Mouse (Mus musculus) cerebellum, adult 11-12 months (tissue): ENCODE results near the gene Pitpnm2.
A peak's percentile ranks its signal among the peaks of the same experiment; 100 is the strongest.
"Not testable (repeated sequence)": the region's sequence is repeated elsewhere in the genome, so short reads cannot be mapped to it uniquely, and the experiment has no call there.

Experiments used
- DNase-seq: peaks from one replicate; pipeline ENCODE4 v3.0.0; 2022

The Pitpnm2 gene

DNA sequence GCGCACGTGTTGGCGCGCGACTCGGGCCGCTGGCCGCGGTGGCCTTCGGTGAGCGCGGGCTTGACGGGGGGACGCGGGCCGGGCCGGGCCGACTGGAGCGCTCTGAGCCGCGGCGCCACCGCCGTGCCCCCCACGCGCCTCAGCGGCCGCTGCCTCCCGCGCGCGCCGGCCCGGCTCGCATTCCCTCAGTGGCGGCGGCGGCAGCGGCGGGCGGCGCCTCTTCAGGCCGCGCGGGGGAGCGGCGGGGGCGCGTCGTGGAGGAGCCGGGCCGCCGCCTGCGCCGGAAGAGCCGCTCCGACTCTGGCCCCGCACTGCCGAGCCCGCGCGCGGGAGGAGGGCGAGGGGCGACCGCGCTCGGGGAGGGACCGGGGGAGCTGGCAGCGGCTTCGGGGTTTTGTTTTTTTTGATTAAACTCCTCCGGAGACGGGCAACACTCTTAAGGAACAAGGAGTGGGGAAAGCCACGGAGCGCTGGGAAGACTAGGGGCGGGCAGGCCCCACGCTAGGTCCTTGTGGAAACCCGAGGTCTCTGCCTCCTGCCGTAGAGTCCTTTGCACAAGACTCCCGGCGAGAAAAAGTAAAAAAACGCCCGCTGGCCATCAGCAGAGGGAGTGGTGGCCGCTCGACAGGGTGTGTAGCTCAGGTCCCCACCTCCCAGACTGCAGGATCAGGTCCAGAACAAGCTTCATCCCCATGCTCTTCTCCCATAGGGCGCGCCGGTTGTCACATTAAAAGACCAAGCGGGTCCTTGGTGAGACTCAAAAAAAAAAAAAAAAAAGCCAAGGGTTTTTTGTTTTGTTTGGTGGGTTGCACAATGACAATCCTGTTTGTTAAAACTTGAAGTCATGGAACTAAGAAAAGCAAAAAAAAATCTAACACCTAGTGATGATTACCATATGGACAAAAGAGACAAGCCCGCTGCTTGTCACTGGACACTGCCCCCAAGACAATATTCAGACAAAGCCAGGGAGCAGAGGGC lies at the start of gene Pitpnm2:
Pitpnm2 (minus strand) TSS at position 147 of the 978 bp plus-strand sequence.
- peak; percentile 53 for DNase-seq

DNA sequence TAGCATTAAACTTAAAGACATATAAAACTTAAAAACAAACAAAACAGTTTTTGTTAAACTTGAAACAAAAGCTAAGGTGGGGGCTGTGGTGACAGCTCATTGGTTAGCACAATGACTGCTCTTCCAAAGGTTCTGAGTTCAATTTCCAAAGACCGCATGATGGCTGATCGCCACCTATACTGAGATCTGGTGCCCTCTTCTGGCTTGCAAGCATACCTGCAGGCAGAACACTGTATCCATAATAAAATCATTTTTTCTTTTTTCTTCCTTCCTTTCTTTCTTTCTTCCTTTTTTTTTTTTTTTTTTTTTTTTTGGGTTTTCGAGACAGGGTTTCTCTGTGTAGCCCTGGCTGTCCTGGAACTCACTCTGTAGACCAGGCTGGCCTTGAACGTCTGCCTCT lies 49.7 kb upstream of the Pitpnm2 start:
- DNase-seq: not testable (repeated sequence)

DNA sequence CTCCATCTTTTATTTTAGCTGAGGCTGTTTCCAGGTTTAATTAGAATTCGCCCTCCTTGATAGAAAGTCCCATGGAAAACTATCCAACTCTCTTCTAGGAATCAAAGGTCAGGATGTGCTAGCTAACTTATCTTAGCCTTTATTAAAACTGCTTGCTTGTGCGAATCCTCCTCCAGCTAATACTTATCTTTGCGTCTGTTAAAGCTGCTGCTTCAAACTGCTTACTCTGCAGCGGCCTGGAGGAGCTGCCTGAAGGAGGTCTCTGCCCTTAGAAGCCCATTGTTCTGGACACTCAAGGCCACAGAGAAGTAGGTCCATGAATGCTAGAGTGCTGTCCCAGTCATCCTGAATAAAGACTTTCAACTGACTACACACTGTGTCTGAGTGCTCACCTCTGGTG lies 46.9 kb upstream of the Pitpnm2 start:
- DNase-seq: no peak

DNA sequence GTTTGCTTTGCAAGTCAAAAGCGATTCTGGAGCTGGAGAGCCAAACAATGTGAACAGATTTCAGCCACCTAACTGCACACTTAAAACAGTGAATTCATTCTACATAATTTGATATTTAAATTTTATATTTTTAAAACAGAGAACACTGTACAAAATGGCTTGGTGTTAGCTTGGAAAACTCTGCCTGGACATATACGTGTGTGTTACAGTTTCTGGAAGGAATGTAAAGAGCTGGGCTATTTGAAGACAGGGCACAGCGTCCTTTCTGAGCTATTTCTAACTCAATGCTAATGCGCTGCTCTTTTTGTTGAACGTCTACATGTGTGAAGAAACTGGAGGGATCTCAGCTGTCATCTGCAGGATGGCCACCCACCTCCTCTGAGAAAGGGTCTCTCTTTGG lies 44.4 kb upstream of the Pitpnm2 start:
- DNase-seq: no peak

DNA sequence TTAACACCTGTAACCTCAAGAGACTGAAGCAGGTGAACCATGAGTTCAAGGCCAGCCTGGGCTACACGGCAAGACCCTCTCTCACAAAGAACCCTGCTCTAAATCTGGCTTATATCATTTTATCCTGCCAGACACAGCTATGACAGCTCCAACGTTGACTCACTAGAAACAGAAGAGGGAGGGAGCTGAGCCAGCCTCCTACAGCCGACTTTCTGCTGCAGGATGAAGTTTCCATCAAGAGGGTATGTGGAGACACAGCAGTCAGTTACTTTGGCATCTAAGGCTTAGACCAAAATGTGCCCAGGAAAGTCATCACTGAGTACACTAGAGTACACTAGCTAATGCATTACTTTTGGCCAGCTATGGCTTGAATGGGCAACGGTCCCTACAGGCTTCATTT lies 40.7 kb upstream of the Pitpnm2 start:
- DNase-seq: no peak

DNA sequence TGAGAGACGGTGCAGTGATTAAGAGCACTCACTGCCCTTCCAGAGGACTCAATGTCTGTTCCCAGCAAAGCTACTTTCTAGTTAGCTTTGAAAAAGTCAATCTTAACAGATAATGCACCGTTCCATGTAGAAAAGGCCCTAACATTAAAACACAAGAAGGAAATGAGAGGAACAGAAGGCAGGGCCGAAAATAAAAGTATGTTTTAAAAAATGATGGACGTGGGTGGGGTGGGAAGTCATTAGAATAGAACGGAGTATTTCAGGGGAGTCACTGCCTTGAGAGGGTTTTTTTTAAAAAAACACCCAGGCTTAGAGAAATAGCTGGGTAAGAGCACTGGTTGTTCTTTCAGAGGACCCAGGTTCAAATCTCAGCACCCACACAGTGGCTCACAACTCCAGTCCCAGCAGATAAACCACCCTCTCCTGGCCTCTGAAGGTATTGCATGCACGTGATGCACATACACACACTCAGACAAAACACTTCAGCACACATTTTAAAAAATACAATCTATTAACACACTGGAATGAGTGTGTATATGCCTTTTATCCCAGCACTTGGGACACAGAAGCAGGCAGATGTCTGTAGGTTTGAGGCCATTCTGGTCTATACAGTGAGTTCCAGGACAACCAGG lies 38.2 kb upstream of the Pitpnm2 start:
- DNase-seq: no peak

DNA sequence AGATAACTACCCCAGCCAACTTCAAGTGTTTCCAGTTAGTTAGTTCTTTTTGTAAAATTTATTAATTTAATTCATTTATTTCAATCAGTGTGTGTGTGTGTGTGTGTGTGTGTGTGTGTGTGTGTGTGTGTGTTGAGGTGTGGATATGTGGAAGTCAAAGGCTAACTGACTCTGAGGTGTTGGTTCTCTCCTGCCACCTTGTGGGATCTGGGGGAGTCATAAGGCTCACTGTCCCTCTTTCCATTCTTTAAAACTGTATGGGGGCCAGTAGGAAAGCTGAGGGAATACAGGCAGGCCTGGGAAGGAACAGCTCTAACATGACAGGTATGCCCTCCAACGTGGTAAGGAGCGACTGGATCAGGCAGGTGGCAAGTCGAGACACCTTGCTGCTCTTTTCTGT lies 34.8 kb upstream of the Pitpnm2 start:
- DNase-seq: no peak

DNA sequence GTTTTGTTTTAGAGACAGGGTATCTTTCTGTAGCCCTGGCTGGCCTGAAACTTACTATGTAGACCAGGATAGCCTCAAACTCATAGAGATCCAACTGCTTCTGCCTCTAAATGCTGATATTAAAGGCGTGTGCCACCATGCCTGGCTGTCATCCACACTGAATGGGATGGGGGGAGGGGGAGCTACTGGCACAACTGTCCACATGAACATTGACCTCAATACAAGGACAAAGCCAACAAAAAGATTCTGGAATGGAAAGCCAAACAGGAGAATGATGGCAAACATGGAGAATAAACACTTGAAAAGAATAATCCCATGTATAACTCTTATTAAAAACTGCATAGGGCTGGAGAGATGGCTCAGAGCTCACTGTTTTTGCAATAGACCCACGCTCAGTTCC lies 33.3 kb upstream of the Pitpnm2 start:
- no peak for DNase-seq

DNA sequence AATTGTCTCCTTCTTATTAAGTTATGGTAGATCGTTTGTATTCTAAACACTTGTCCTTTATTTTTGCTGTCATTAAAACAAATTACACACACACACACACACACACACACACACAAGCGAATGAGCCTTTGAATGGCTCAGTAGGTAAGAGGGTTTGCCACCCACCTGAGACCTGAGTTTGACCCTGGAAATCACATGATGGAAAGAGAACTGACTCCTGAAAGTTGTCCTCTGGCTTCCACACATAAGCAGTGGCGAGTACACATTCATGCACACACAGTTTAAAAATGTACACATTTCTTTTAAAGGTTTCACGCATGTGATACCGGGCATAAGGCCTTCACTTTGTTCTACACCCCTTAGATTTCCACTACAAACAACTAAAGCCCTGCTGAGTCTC lies 20.7 kb upstream of the Pitpnm2 start:
- DNase-seq: no peak

DNA sequence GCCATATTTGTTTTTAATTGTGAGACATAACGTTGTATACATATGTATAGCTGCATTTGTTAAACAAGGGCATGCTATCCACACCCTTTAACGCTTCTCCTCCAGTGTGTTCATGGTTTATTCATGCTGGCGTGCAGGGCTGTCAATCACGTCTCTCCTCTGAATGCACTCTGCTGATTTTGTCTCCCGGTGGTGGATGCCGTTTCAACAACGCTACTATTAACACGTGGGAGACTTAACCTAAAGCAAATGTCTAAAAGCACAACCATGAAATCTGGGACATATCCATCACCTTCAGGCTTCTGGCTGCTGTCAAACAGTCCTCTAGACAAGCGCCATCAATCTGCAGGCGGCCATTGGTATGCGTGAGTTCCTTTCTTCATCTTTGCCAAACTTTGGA lies 20.1 kb upstream of the Pitpnm2 start:
- no peak for DNase-seq

DNA sequence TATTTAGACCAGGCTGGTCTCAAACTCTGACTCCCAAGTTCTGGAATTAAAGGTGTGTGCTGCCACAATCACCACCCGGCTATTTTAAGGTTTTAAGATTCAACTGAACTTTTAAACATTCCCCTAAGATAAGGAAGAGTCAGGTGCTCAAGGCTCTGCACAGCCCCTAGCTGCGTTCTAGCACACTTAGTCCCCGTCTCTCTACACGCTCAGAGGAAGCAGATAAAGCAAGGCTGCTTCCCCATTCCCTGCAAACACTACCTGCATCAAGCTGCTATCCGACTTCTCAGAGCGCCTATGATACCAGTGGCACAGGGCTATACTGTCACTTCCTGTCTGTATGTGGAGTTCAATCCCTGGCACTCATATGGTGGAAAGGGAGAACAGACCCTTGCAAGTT lies 18.1 kb upstream of the Pitpnm2 start:
- DNase-seq: no peak

DNA sequence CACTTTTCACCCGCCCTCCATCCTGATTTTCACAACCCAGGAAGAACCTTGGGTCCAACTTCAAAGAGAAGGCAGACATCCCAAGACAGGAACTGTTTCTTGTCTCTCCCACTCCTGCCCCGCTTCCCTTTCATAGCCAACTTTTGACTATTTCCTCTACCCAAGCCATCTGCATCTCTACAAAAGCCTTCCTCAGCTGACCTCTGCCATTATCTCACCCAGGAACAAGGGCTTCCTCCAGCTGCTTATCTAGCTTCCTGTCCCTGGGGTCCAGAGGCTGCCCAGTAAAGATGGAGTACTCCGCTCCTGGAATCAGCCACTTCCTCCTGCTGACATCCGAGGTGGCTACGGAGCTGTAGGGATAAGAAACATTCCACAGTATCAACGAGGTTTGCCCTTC lies 17.3 kb upstream of the Pitpnm2 start:
- DNase-seq: no peak

DNA sequence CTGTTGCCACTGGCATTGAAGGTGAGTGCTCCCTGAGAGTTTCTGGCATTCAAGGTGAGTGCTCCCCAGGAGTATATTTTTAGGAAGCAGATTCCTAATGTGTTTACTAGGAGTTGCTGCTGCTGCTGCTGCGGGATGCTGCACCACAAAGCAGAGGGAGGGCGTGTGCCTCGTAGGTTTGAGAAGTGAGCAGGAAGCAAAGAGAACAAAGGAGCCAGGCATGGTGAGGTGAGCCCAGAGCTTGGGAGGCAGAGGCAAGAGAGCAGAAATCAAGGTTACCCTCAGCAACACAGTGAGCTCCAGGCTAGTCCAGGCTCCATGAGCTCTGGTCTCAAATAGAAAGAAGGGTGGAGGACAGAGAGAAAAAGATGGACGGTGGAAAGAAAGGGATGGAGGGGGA lies 13.7 kb upstream of the Pitpnm2 start:
- DNase-seq: no peak

DNA sequence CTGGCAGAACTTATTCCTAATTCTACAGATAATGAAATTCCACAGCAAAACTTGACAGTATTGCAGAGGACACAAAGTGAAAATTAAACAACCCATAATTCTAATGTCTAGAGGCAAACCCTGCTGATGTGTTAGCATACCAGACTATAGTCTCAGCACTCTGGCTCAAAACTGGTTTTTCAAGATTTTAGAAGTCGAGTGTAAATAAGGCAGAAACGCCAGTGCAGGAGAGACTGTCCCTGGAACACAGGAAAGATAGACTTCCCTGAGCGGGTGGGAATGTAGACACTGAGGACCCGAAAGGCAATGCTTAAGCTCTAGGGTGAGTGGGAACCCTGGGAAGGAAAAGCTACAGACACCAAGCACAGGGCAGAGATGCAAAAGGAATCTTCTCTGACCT lies 12.5 kb upstream of the Pitpnm2 start:
- DNase-seq: no peak

DNA sequence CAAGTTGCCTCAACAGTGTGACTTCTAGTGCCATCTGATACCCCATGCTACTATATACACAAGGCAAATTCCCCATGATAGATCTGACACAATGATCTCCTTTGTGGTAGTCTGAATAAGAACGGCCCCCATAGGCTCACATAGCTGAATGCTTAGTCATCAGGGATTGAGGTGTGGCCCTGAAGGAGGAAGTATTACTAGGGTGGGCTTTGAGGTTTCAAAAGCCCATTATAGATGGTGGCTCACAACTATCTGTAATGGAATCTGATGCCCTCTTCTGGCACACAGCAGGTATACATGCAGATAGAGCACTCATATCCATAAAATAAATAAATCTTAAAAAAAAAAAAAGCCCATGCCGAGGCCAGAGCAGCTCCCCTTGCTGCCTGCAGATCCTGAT lies 9.6 kb upstream of the Pitpnm2 start:
- DNase-seq: no peak

DNA sequence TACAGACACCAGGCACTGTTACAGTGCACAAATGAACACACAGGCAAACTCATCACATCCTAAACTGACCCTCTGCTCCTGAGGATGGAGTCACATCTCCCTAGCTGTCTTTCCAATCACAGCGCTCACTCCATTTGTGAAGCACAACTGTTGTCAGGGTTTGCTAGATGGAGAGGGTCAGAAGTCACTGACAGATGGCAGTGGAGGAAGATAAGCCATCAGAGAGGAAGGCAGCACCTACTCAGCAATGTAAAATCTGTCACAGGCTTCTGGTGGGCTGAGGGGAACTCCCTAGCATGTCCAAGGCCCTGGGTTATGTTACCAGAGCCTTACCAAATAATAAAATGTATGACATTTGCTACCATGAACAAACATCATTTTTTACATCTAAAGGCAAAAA lies 8.5 kb upstream of the Pitpnm2 start:
- DNase-seq: no peak

DNA sequence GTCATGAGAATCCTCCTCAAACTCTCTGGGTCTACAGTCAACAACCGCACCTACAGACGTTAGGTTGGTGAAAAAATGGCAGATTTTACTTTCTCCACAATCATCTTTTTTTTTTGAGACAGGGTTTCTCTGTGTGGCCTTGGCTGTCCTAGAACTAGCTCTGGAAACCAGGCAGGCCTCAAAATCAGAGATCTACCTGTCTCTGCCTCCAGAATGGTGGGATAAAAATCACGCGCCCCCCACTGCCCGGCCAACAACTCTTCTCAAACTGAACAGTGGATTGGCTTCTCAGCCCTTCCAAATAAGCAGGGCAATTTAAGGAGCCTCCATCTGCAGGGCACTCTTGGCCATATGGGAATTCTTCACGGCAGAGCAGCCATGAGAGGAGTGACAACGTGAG lies 5.6 kb upstream of the Pitpnm2 start:
- no peak for DNase-seq

DNA sequence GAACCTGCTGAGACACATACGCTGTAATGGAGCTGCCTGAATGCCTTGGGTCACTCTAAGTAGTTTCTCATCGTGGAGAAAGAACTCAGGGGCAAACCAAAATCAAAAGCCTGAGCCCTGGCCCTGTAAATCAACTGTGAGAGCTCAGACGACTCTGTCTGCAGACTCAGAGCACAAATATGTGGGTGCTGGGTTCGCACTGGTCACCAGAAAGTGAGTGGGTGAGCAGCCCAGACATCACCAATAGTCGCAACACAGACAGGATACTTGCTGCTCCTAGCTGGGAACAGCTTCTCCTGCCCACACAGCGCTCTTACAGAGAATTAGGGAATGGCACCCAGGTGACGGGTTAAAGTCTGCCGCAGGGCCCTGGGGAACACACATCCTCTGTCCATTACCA lies 4.0 kb upstream of the Pitpnm2 start:
- no peak for DNase-seq

DNA sequence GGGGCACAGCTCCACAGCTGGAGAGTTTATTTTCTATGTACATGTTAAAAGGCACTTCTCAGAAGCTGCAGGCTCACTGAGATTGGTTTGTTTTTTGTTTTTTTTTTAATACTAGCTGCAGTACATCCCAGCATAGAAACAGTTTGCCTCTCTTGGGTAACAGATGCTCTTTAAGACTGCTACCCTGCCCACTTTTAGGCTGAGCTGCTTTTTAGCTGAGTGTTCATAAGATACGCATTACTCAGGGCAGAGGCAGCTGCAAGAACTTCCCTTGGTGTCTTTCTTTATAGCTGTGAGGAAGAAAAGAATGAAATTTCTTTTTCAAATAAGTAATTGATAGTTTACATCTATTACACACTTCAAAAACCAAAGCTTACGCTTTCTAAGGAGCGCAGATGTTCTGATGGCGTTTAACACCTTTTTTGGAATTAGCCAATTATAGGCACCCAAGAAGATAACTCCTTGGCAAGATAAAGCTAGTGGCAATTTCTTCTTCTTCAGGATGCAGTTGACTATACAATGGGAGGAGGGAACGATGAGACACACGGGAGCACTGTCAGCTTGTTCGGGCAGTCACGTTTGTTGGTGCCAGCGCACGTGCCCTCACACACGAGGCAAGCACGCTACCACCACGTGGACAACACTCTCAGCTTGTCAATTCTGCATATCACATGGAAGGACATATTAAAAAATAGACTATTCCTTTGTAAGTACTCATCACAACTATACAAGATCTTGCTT lies 3.2 kb upstream of the Pitpnm2 start:
- DNase-seq: no peak

DNA sequence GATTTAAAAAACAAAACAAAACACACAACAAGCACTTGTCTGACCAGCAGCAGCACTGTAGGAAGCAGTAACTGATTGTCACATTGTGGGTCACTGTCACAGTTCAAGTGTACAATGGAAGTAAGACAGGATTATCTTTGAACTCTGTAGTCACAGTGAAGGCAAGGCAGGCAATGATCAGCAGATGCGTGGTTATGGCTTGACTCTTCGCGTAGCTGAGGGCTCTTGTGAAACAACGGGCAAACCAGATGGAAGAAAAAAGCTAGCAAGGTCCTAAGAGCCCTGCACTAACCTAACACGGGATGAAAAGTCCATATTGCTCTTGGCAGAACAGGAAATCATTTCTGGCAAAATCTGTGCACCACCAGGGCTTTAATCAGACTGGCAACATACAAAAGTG lies 1.5 kb upstream of the Pitpnm2 start:
- no peak for DNase-seq

DNA sequence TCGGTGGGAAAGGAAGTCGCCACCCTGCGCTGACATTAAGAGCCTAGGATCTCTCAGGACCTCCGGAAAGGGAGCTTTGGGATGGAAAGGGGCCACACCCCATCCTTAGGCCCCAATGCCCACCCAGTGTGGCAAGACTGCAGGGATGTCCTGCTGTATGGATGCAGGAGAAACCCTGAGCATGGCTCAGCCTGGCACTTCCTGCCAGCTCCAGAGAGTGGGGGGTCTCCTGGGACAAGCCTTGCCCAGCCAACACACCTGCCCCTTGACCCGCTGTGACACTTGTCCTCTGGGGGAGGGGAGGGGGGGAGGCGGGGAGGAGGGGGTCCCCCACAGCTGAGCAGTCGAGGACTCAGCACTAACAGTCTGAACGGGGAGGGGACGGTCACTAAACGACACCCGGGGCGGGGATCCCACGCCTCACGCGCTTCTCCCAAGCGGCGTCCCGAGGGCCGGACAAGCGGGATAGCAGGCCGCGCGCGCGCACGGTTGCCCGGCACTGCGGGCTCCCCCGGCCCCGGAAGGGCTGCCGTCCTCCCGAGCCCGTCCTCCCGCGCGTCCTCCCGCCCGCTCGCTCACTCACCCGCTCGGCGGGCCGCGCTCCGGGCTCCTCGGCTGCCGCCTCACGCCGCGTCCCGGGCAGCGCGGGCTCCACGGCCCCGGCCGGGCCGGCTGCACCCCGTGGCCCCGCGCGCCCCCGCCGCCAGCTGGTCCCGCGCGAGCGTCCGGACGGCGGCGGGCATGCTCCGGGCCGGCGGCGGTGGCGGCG lies 531 bp downstream of the Pitpnm2 start:
- peak; percentile 68 for DNase-seq

DNA sequence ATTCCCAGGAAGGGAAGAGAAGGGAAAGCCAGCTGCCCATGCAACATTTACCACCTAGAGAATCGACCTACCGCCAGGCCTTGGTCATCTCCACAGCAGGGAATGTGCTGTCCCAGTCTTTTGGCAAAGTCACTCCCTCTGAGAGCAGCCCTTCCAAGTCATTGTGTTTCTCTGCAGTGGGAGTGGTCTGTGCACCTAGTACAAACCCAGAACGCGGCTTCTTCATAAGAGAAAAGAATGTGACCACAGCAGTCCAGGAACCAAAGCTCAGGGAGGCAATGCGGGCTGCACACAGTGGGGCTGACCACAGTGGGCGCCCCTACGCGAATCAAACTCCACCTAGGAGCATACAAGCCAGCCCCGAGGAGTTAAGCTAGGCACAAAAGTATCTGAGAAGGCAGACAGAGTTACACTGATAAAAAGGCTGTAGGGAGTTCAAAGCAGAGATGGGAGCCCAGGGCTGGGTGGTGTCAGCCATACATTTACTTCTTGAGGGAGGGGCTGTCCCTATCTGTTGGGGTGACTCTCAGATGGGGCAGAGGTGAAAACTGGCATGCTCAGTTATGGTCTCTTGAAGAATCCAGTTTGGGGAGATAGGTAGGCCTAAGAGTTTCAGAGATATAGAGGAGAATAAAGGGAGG lies 1.5 kb downstream of the Pitpnm2 start:
- DNase-seq: no peak
